Mouse (Mus musculus) heart, adult 2 months (tissue): ENCODE data around the gene Cdc20b.

Experiments used
- CTCF ChIP-seq: fragments of 200-600 bp; IDR thresholded peaks from 2 replicates; pipeline ENCODE4 v1.8.1; 2022; ENCODE audit warnings: antibody characterized with exemption, mild to moderate bottlenecking, moderate library complexity
- POLR2A ChIP-seq: fragments of 200-500 bp; IDR thresholded peaks from 2 replicates; pipeline ENCODE4 v1.6.1; 2011; ENCODE audit warnings: mild to moderate bottlenecking, low read depth, low read length, control low read depth; ENCODE audit not compliant: insufficient read depth

DNA sequence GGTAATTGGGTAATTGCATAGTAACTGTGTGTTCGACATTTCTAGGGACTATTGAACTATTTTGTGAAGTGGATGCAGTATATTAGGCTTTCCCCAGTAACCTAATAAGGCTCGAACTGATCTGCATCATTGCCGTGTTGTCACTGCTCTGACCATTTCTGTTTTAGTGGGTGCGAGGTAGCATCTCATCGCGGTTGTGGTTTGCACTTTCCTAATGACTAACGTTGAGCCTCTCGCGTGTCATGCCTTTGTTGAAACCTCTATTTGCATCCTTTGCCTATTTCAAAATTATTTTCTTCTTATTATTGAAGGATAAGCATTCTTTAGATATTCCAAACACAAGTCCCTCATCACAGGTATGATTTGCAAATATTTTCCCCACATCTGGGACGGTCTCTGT lies 69.8 kb downstream of the Cdc20b start:
- TF ChIP-seq POLR2A (no peak), CTCF (no peak)
